Mouse (Mus musculus) urinary bladder, adult 2 months (tissue): ENCODE data around the gene Rbm5. TPM values are rescaled to one million over a fixed set of nuclear protein-coding genes. Genes with fewer than 3 reads are reported as not detected.

ENCODE experiments used
- DNase-seq: peaks from one replicate; pipeline ENCODE4 v3.0.0; 2022; ENCODE audit warnings: low spot score
- polyA plus RNA-seq: library from polyadenylated mRNA; depleted of rRNA; stranded (reverse); fragments of >200 nt; gene quantifications from 2 replicates; pipeline ENCODE4 v1.2.3, GENCODE M21; 2012

The Rbm5 gene
- polyA plus RNA-seq, 1 experiment: 105 TPM

- no peak for DNase-seq
Measured at GRCm38 (mm10) chr9:107734567-107734971, 36.2 kb downstream of the Rbm5 start.

- no peak for DNase-seq
Measured at GRCm38 (mm10) chr9:107729709-107730108, 41.1 kb downstream of the Rbm5 start.

GRCm38 (mm10) chr9:107728919-107729670, 41.7 kb downstream of the Rbm5 start:
- no peak for DNase-seq

- DNase-seq: no peak
Measured at GRCm38 (mm10) chr9:107727041-107727440, 43.8 kb downstream of the Rbm5 start.

- DNase-seq: no peak
Measured at GRCm38 (mm10) chr9:107724796-107725195, 46.0 kb downstream of the Rbm5 start.

GRCm38 (mm10) chr9:107723794-107724531, 46.8 kb downstream of the Rbm5 start:
- no peak for DNase-seq

- no peak for DNase-seq
Measured at GRCm38 (mm10) chr9:107723292-107723691, 47.5 kb downstream of the Rbm5 start.

- DNase-seq: no peak
Measured at GRCm38 (mm10) chr9:107718781-107719540, 51.8 kb downstream of the Rbm5 start.

GRCm38 (mm10) chr9:107716951-107717350, 53.8 kb downstream of the Rbm5 start:
- DNase-seq: no peak

GRCm38 (mm10) chr9:107715632-107716031, 55.2 kb downstream of the Rbm5 start:
- no peak for DNase-seq

- DNase-seq: peak; percentile 67
Measured at GRCm38 (mm10) chr9:107714221-107714952, 56.4 kb downstream of the Rbm5 start.

GRCm38 (mm10) chr9:107709697-107710483, 60.9 kb downstream of the Rbm5 start, which contains the start of gene Sema3f:
Gene Sema3f (minus strand): TSS chr9:107710475.
- DNase-seq: peak; percentile 89

- peak; percentile 48 for DNase-seq
Measured at GRCm38 (mm10) chr9:107709096-107709696, 61.6 kb downstream of the Rbm5 start.

- no peak for DNase-seq
Measured at GRCm38 (mm10) chr9:107708439-107709095, 62.2 kb downstream of the Rbm5 start.

- peak; percentile 40 for DNase-seq
Measured at GRCm38 (mm10) chr9:107707701-107708438, 62.9 kb downstream of the Rbm5 start.

GRCm38 (mm10) chr9:107706781-107707211, 64.0 kb downstream of the Rbm5 start:
- DNase-seq: peak; percentile 74

GRCm38 (mm10) chr9:107703337-107704122, 67.3 kb downstream of the Rbm5 start:
- peak; percentile 56 for DNase-seq

- no peak for DNase-seq
Measured at GRCm38 (mm10) chr9:107702606-107703185, 68.1 kb downstream of the Rbm5 start.
